Mouse (Mus musculus) limb, embryonic 12.5 days (tissue): Measurements from ENCODE around the gene Rsf1. TPM values are rescaled to one million over a fixed set of nuclear protein-coding genes. Genes with fewer than 3 reads are reported as not detected.

ENCODE experiments used
- ATAC-seq: fragments of 200-750 bp; cut with Nextera tagmentation; 2 replicates; pipeline ENCODE4 v1.8.0; 2017; ENCODE audit warnings: low read depth, moderate TSS enrichment; ENCODE audit not compliant: insufficient number of reproducible peaks, insufficient read depth, low FRiP score, low TSS enrichment
- H3K27ac ChIP-seq: fragments of 300-500 bp; sonication (generic); 2 replicates; pipeline ENCODE4 v1.5.1; 2016; ENCODE audit warnings: mild to moderate bottlenecking, moderate library complexity
- H3K27me3 ChIP-seq: fragments of 300-500 bp; sonication (generic); 2 replicates; pipeline ENCODE4 v1.6.1; 2016; ENCODE audit warnings: mild to moderate bottlenecking, moderate library complexity
- H3K36me3 ChIP-seq: fragments of 300-500 bp; sonication (generic); 2 replicates; pipeline ENCODE4 v1.6.1; 2016; ENCODE audit warnings: mild to moderate bottlenecking, moderate library complexity
- H3K4me1 ChIP-seq: fragments of 300-500 bp; sonication (generic); replicated peaks from 2 replicates; pipeline ENCODE4 v1.6.1; 2016
- H3K4me2 ChIP-seq: fragments of 300-500 bp; sonication (generic); 2 replicates; pipeline ENCODE4 v1.6.1; 2016; ENCODE audit warnings: mild to moderate bottlenecking, moderate library complexity
- H3K4me3 ChIP-seq: fragments of 300-500 bp; sonication (generic); replicated peaks from 2 replicates; pipeline ENCODE4 v1.5.1; 2016; ENCODE audit warnings: mild to moderate bottlenecking
- H3K9ac ChIP-seq: fragments of 300-500 bp; sonication (generic); replicated peaks from 2 replicates; pipeline ENCODE4 v1.6.1; 2016; ENCODE audit warnings: mild to moderate bottlenecking, moderate library complexity
- H3K9me3 ChIP-seq: fragments of 300-500 bp; sonication (generic); 2 replicates; pipeline ENCODE4 v1.6.1; 2016; ENCODE audit warnings: mild to moderate bottlenecking, moderate library complexity
- WGBS: fragments of 180-500 bp; shearing (Covaris S2); methylation state at CpG from one replicate; pipeline ENCODE4 v1.1.7; 2016; 5-methylcytosine and 5-hydroxymethylcytosine counted together
- polyA plus RNA-seq: library from polyadenylated mRNA; unstranded; fragments of >200 nt; fragmentation: Nextera tagmentation; extraction: Ambion mirVana; gene quantifications from 2 replicates; pipeline ENCODE4 v1.2.1, GENCODE M21; 2016

Rsf1 gene
- polyA plus RNA-seq, 1 experiment from 2014 or later, result 34.3 TPM

GRCm38 (mm10) chr7:97696506-97697254 lies 117.0 kb downstream of the Rsf1 start, which contains the start of gene Clns1a:
TSS of gene Clns1a (plus strand) at chr7:97696634.
- under 1% methylated on average over 63 of the region's 63 CpGs for WGBS
- Histone ChIP-seq H3K4me3 (peak within 1 kb of the TSS; percentile 89), H3K36me3 (peaks cover 15% of the 10 kb centered on the region)

GRCm38 (mm10) chr7:97700173-97700572 lies 120.5 kb downstream of the Rsf1 start:
- 96% methylated on average over 4 of the region's 4 CpGs for WGBS
- Histone ChIP-seq H3K9ac (no peak overlapping the region), H3K36me3 (peaks cover 15% of the 10 kb centered on the region), H3K4me1 (peaks cover 18% of the 10 kb centered on the region), H3K9me3 (no peaks in the 10 kb centered on the region), H3K27me3 (no peaks in the 10 kb centered on the region), H3K27ac (no peak overlapping the region), H3K4me2 (no peak overlapping the region), H3K4me3 (no peak overlapping the region)
- ATAC-seq, result no peak

More at GRCm38 (mm10) chr7:97696506-97697254, 117.0 kb downstream of the Rsf1 start, which contains the start of gene Clns1a:
- H3K4me1 ChIP-seq, result peaks cover 18% of the 10 kb centered on the region
- peak within 1 kb of the TSS; percentile 86 for H3K9ac ChIP-seq
- H3K27ac ChIP-seq, result peak within 1 kb of the TSS; percentile 81
- H3K27me3 ChIP-seq, result no peaks in the 10 kb centered on the region
- peak within 1 kb of the TSS; percentile 80 for H3K4me2 ChIP-seq
- ATAC-seq, result peak; percentile 94
- no peaks in the 10 kb centered on the region for H3K9me3 ChIP-seq

GRCm38 (mm10) chr7:97701106-97701505 lies 121.4 kb downstream of the Rsf1 start:
- no peak overlapping the region for H3K9ac ChIP-seq
- H3K4me2 ChIP-seq, result no peak overlapping the region
- H3K9me3 ChIP-seq, result no peaks in the 10 kb centered on the region
- no peak for ATAC-seq
- H3K27ac ChIP-seq, result no peak overlapping the region
- H3K36me3 ChIP-seq, result peaks cover 16% of the 10 kb centered on the region
- H3K27me3 ChIP-seq, result no peaks in the 10 kb centered on the region
- WGBS, result 85% methylated on average over 6 of the region's 6 CpGs
- H3K4me3 ChIP-seq, result no peak overlapping the region
- peaks cover 12% of the 10 kb centered on the region for H3K4me1 ChIP-seq

- H3K4me1 ChIP-seq, result no peaks in the 10 kb centered on the region
- peaks cover 27% of the 10 kb centered on the region for H3K36me3 ChIP-seq
- no peak for ATAC-seq
- H3K27me3 ChIP-seq, result no peaks in the 10 kb centered on the region
- no peaks in the 10 kb centered on the region for H3K9me3 ChIP-seq
- no peak overlapping the region for H3K4me2 ChIP-seq
- H3K27ac ChIP-seq, result no peak overlapping the region
- WGBS, result 93% methylated on average over 4 of the region's 4 CpGs
- H3K9ac ChIP-seq, result no peak overlapping the region
- no peak overlapping the region for H3K4me3 ChIP-seq
These were observed 127.4 kb downstream of the Rsf1 start for GRCm38 (mm10) chr7:97707123-97707522.

- Histone ChIP-seq H3K4me1 (no peaks in the 10 kb centered on the region), H3K9ac (no peak overlapping the region), H3K36me3 (peaks cover 34% of the 10 kb centered on the region), H3K27ac (no peak overlapping the region), H3K4me2 (no peak overlapping the region), H3K4me3 (no peak overlapping the region), H3K27me3 (no peaks in the 10 kb centered on the region), H3K9me3 (no peaks in the 10 kb centered on the region)
- no peak for ATAC-seq
- 91% methylated on average over 5 of the region's 5 CpGs for WGBS
These were observed 128.1 kb downstream of the Rsf1 start for GRCm38 (mm10) chr7:97707809-97708208.

- Histone ChIP-seq H3K27me3 (no peaks in the 10 kb centered on the region), H3K4me3 (no peak overlapping the region), H3K36me3 (peaks cover 45% of the 10 kb centered on the region), H3K27ac (no peak overlapping the region), H3K4me2 (no peak overlapping the region), H3K4me1 (no peaks in the 10 kb centered on the region), H3K9me3 (no peaks in the 10 kb centered on the region), H3K9ac (no peak overlapping the region)
- ATAC-seq, result no peak
- WGBS, result 81% methylated on average over 3 of the region's 3 CpGs
These were observed 129.5 kb downstream of the Rsf1 start for GRCm38 (mm10) chr7:97709204-97709603.

DNA sequence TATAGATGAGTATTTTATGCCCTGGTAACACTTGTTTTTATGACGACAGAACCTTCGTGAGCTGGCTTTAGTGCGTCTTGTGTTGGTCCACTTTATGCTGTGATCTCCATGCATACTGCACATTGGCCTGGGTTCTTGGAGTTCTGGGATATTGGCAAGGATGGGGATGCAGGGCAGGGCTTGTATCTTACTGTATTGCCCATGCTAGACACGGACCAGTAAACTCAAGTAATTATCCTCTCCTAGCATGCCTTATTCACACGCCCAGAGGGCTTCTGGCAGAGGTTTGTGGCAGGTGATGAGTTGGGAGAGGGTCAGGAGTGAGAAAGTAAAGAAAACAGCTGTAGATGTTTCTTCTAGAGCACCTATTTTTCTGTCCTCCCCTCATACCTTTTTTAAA lies 135.0 kb downstream of the Rsf1 start:
- H3K9me3 ChIP-seq, result no peaks in the 10 kb centered on the region
- ATAC-seq, result no peak
- no peaks in the 10 kb centered on the region for H3K4me1 ChIP-seq
- no peak overlapping the region for H3K4me2 ChIP-seq
- no peak overlapping the region for H3K27ac ChIP-seq
- peaks cover 79% of the 10 kb centered on the region for H3K36me3 ChIP-seq
- H3K27me3 ChIP-seq, result no peaks in the 10 kb centered on the region
- H3K4me3 ChIP-seq, result no peak overlapping the region
- 95% methylated on average over 5 of the region's 5 CpGs for WGBS
- H3K9ac ChIP-seq, result no peak overlapping the region

GRCm38 (mm10) chr7:97717326-97717725 lies 137.6 kb downstream of the Rsf1 start:
- Histone ChIP-seq H3K36me3 (peaks cover 83% of the 10 kb centered on the region), H3K9ac (no peak overlapping the region), H3K27ac (no peak overlapping the region), H3K4me1 (no peaks in the 10 kb centered on the region), H3K27me3 (no peaks in the 10 kb centered on the region), H3K4me2 (no peak overlapping the region), H3K9me3 (no peaks in the 10 kb centered on the region), H3K4me3 (no peak overlapping the region)
- ATAC-seq, result no peak
- 90% methylated on average over 1 of the region's 1 CpGs for WGBS

GRCm38 (mm10) chr7:97719078-97719477 lies 139.4 kb downstream of the Rsf1 start:
- no peak overlapping the region for H3K4me2 ChIP-seq
- 86% methylated on average over 5 of the region's 5 CpGs for WGBS
- no peaks in the 10 kb centered on the region for H3K4me1 ChIP-seq
- no peak overlapping the region for H3K27ac ChIP-seq
- H3K27me3 ChIP-seq, result no peaks in the 10 kb centered on the region
- peaks cover 78% of the 10 kb centered on the region for H3K36me3 ChIP-seq
- no peak overlapping the region for H3K4me3 ChIP-seq
- H3K9me3 ChIP-seq, result no peaks in the 10 kb centered on the region
- H3K9ac ChIP-seq, result no peak overlapping the region
- no peak for ATAC-seq

GRCm38 (mm10) chr7:97720109-97720508 lies 140.4 kb downstream of the Rsf1 start:
- H3K9ac ChIP-seq, result no peak overlapping the region
- ATAC-seq, result no peak
- no peak overlapping the region for H3K27ac ChIP-seq
- peaks cover 70% of the 10 kb centered on the region for H3K36me3 ChIP-seq
- no peaks in the 10 kb centered on the region for H3K9me3 ChIP-seq
- no peak overlapping the region for H3K4me3 ChIP-seq
- whole genome bisulfite sequencing, result 83% methylated on average over 5 of the region's 5 CpGs
- no peaks in the 10 kb centered on the region for H3K27me3 ChIP-seq
- H3K4me2 ChIP-seq, result no peak overlapping the region
- no peaks in the 10 kb centered on the region for H3K4me1 ChIP-seq

DNA sequence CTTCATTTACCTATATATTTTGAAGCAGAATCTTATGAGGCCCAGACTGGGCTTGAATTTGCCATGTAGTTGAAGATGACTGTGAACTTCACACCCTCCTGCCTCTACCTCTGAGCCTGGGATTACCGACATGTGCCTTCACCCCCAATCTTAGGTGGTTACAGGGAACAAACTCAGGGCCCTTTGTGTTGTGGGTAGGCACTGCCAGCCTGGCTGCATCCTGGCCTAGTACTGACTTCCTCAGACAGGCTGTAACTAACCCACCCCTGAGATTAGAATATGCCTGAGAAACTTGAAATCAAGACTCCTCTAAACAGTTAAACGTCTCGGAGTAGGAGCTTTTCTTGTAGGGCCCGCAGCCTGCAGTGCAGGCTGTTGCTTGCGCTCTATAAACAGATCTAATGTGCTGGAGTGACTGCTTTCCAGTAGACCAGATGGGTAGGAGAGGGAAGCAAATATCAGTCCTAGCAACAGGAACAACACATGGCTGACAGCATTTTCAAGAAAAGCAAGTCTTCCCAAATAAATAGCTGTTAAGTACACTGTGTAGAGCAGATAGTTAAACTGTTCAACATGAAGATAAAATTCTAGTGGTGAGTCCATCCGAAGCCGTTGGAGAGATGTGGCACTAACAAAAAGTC lies 142.7 kb downstream of the Rsf1 start:
- Histone ChIP-seq H3K9ac (no peak overlapping the region), H3K9me3 (no peaks in the 10 kb centered on the region), H3K36me3 (peaks cover 65% of the 10 kb centered on the region), H3K4me1 (no peaks in the 10 kb centered on the region), H3K27ac (no peak overlapping the region), H3K4me3 (no peak overlapping the region), H3K4me2 (no peak overlapping the region), H3K27me3 (no peaks in the 10 kb centered on the region)
- ATAC-seq, result no peak
- 95% methylated on average over 7 of the region's 7 CpGs for WGBS
